Mouse (Mus musculus): ENCODE data around the gene Plekha7. TPM values are rescaled to one million over a fixed set of nuclear protein-coding genes. Genes with fewer than 3 reads are reported as not detected.

Gene Plekha7
- polyA plus RNA-seq, 1 experiment from 2014 or later: 13.8 TPM

Other genes with a start within 250 kb of the Plekha7 start
- 0.51 and 1.2 TPM in 2 replicates for gene Gm4353, start 223.7 kb downstream of the Plekha7 start, polyA plus RNA-seq (2015; fragmentation: Nextera tagmentation; extraction: Ambion mirVana)
- 663 and 783 TPM in 2 replicates for gene Rps13, start 25.8 kb upstream of the Plekha7 start, polyA plus RNA-seq (2015; fragmentation: Nextera tagmentation; extraction: Ambion mirVana)
- gene Pik3c2a, start 135.1 kb upstream of the Plekha7 start, polyA plus RNA-seq (2015; fragmentation: Nextera tagmentation; extraction: Ambion mirVana): 19.6 and 20.8 TPM in 2 replicates
- 35.5 and 38.2 TPM in 2 replicates for gene Nucb2, start 196.0 kb upstream of the Plekha7 start, polyA plus RNA-seq (2015; fragmentation: Nextera tagmentation; extraction: Ambion mirVana)